In the genomic region with DNA sequence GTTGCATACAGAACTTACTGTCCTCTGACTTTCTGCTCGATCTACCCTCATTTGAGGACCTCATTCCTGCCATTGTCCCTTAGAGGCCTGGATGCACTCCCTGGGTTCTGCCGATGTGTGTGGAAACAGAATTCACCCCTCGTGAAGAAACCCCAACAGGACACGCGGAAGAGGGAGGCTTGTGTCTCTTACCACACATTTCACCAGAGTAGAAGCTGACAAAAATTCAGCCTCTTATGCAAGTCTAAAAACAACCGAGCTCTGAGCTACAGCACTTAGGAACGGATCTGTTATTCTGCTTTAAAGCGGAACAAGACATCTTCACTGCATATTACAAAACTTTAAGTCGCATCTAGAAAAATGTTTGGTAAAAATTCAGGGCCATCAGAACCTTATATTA, we compare ENCODE assay signal across 24 mouse cellular contexts.
"Had no signal": no experiment of that assay in that cellular context is flagged by ENCODE, and none has a peak within 500 bp of the region (broad histone marks: within the 10 kb centered on the region; RNA-seq: fewer than 3 reads in every experiment).

No protein-coding gene starts in this region.

- H3K4me2 ChIP-seq: heart, embryonic 12.5 days; hindbrain, embryonic 14.5 days; limb, embryonic 13.5 days; limb, embryonic 15.5 days; liver, embryonic 12.5 days had no signal

- DNase-seq: gastrocnemius, adult 2 months; gastrocnemius, postnatal 10 days; gastrocnemius, postnatal 25 days; heart, adult 18-20 months; heart, postnatal 10 days; heart, postnatal 4 days; kidney, adult 18-20 months; kidney, adult 8-10 months; kidney, postnatal 10 days; kidney, postnatal 25 days; kidney, postnatal 4 days; layer of hippocampus, adult 9-11 months; layer of hippocampus, postnatal 36 days; left cerebral cortex, postnatal 4 days had no signal

- H3K27ac ChIP-seq: gastrocnemius, adult 2 months; heart, embryonic 10.5 days; hindbrain, embryonic 14.5 days; limb, embryonic 13.5 days; limb, embryonic 15.5 days; liver, embryonic 12.5 days; liver, embryonic 14.5 days had no signal

- H3K27me3 ChIP-seq: heart, embryonic 12.5 days; limb, embryonic 13.5 days; limb, embryonic 15.5 days; liver, embryonic 12.5 days had no signal

- H3K4me1 ChIP-seq: heart, embryonic 10.5 days; heart, embryonic 12.5 days; liver, embryonic 12.5 days had no signal

- H3K36me3 ChIP-seq: heart, embryonic 10.5 days; heart, embryonic 12.5 days; limb, embryonic 13.5 days; limb, embryonic 15.5 days; liver, embryonic 12.5 days had no signal

- H3K9me3 ChIP-seq: heart, embryonic 10.5 days; heart, embryonic 12.5 days; limb, embryonic 13.5 days; limb, embryonic 15.5 days; liver, embryonic 12.5 days had no signal

- H3K4me3 ChIP-seq: gastrocnemius, adult 2 months; heart, embryonic 10.5 days; heart, embryonic 12.5 days; limb, embryonic 13.5 days; limb, embryonic 15.5 days; liver, embryonic 12.5 days had no signal

- H3K9ac ChIP-seq: heart, embryonic 12.5 days; hindbrain, embryonic 14.5 days; limb, embryonic 13.5 days; limb, embryonic 15.5 days; liver, embryonic 12.5 days; liver, embryonic 14.5 days had no signal

- ATAC-seq: hindbrain, embryonic 16.5 days; inflammation-experienced regulatory T-cells, adult 6 months; intestine, postnatal 0 days; liver, embryonic 12.5 days had no signal
